Mouse (Mus musculus) megakaryocyte, embryonic 14.5 days (primary cell): Measurements from ENCODE around the gene Smarce1. TPM values are rescaled to one million over a fixed set of nuclear protein-coding genes. Genes with fewer than 3 reads are reported as not detected.
"Not testable (repeated sequence)": the region's sequence is repeated elsewhere in the genome, so short reads cannot be mapped to it uniquely, and the experiment has no call there.

ENCODE experiments used
- H3K27me3 ChIP-seq: replicated peaks from 2 replicates; pipeline ENCODE3; 2012; ENCODE audit warnings: inconsistent platforms
- H3K36me3 ChIP-seq: replicated peaks from 2 replicates; pipeline ENCODE3; 2012; ENCODE audit warnings: low read length, inconsistent platforms, mixed read lengths
- H3K4me1 ChIP-seq: 2 replicates; pipeline ENCODE4 v1.6.1; 2012; ENCODE audit warnings: inconsistent platforms
- H3K4me3 ChIP-seq: replicated peaks from 2 replicates; pipeline ENCODE3; 2012; ENCODE audit warnings: moderate library complexity, mild to moderate bottlenecking, inconsistent platforms
- H3K9me3 ChIP-seq: 2 replicates; pipeline ENCODE4 v1.6.1; 2012; ENCODE audit warnings: inconsistent platforms
- FLI1 ChIP-seq: IDR thresholded peaks from 2 replicates; pipeline ENCODE4 v1.6.1; 2012; ENCODE audit warnings: low read length, inconsistent platforms, mixed read lengths
- GATA1 ChIP-seq: IDR thresholded peaks from 3 replicates; pipeline ENCODE4 v1.6.1; 2012; ENCODE audit warnings: mixed read lengths, low read length, inconsistent platforms, borderline replicate concordance
- polyA plus RNA-seq: library from polyadenylated mRNA; stranded (reverse); fragments of >175 nt; gene quantifications from 2 replicates; pipeline ENCODE4 v1.2.3, GENCODE M21; 2012; ENCODE audit warnings: low replicate concordance; ENCODE audit not compliant: insufficient read depth

Smarce1 gene
- polyA plus RNA-seq, 1 experiment, result 370 TPM

- Histone ChIP-seq H3K4me1 (no peaks in the 10 kb centered on the region), H3K4me3 (no peak overlapping the region), H3K27me3 (peaks cover 8% of the 10 kb centered on the region), H3K36me3 (no peaks in the 10 kb centered on the region), H3K9me3 (no peaks in the 10 kb centered on the region; the same call in 1 of the 2 replicates)
- TF ChIP-seq GATA1, result no peak
- no peak for TF ChIP-seq FLI1
Observed at GRCm38 (mm10) chr11:99253893-99254292, 23.1 kb upstream of the Smarce1 start.

GRCm38 (mm10) chr11:99252671-99253070 is 21.9 kb upstream of the Smarce1 start:
- TF ChIP-seq FLI1 (no peak), GATA1 (no peak)
- Histone ChIP-seq H3K4me3 (no peak overlapping the region), H3K27me3 (peaks cover 4% of the 10 kb centered on the region), H3K4me1 (no peaks in the 10 kb centered on the region), H3K36me3 (no peaks in the 10 kb centered on the region), H3K9me3 (no peaks in the 10 kb centered on the region; the same call in 1 of the 2 replicates)

GRCm38 (mm10) chr11:99250666-99251065 is 19.8 kb upstream of the Smarce1 start:
- no peak overlapping the region for H3K4me3 ChIP-seq
- no peaks in the 10 kb centered on the region for H3K4me1 ChIP-seq
- H3K27me3 ChIP-seq, result peaks cover 6% of the 10 kb centered on the region
- H3K9me3 ChIP-seq, result no peaks in the 10 kb centered on the region
- TF ChIP-seq GATA1, result no peak
- TF ChIP-seq FLI1, result no peak
- H3K36me3 ChIP-seq, result no peaks in the 10 kb centered on the region

- TF ChIP-seq GATA1, result no peak
- TF ChIP-seq FLI1, result no peak
- H3K36me3 ChIP-seq, result no peaks in the 10 kb centered on the region
- H3K9me3 ChIP-seq, result no peaks in the 10 kb centered on the region
- no peak overlapping the region for H3K4me3 ChIP-seq
- no peaks in the 10 kb centered on the region for H3K4me1 ChIP-seq
- peaks cover 7% of the 10 kb centered on the region for H3K27me3 ChIP-seq
Observed at GRCm38 (mm10) chr11:99250241-99250640, 19.4 kb upstream of the Smarce1 start.

- Histone ChIP-seq H3K9me3 (no peaks in the 10 kb centered on the region), H3K4me3 (no peak overlapping the region), H3K4me1 (peaks cover 2% of the 10 kb centered on the region), H3K27me3 (peaks cover 7% of the 10 kb centered on the region), H3K36me3 (no peaks in the 10 kb centered on the region)
- TF ChIP-seq GATA1 (no peak), FLI1 (no peak)
Observed at GRCm38 (mm10) chr11:99249115-99249514, 18.3 kb upstream of the Smarce1 start.

GRCm38 (mm10) chr11:99247916-99248315 is 17.1 kb upstream of the Smarce1 start:
- no peaks in the 10 kb centered on the region for H3K36me3 ChIP-seq
- TF ChIP-seq FLI1, result no peak
- no peak for TF ChIP-seq GATA1
- H3K4me3 ChIP-seq, result no peak overlapping the region
- peaks cover 9% of the 10 kb centered on the region for H3K4me1 ChIP-seq
- H3K27me3 ChIP-seq, result peaks cover 12% of the 10 kb centered on the region
- no peaks in the 10 kb centered on the region for H3K9me3 ChIP-seq

GRCm38 (mm10) chr11:99244519-99244918 is 13.7 kb upstream of the Smarce1 start:
- not testable (repeated sequence) for H3K4me1 ChIP-seq, H3K4me3 ChIP-seq, H3K36me3 ChIP-seq, H3K9me3 ChIP-seq
- H3K27me3 ChIP-seq, result peaks cover 14% of the 10 kb centered on the region

- Histone ChIP-seq H3K4me3 (peak within 1 kb of the TSS; percentile 65), H3K9me3 (no peaks in the 10 kb centered on the region), H3K36me3 (no peaks in the 10 kb centered on the region), H3K27me3 (peaks cover 14% of the 10 kb centered on the region), H3K4me1 (peaks cover 9% of the 10 kb centered on the region)
- no peak for TF ChIP-seq GATA1
Observed at GRCm38 (mm10) chr11:99243820-99244374, 13.1 kb upstream of the Smarce1 start, which contains the start of gene Krt222. TSS of gene Krt222 (minus strand) at chr11:99244085.

- peak overlapping the region; percentile 65 for H3K4me3 ChIP-seq
- H3K27me3 ChIP-seq, result peaks cover 17% of the 10 kb centered on the region
- TF ChIP-seq FLI1 (no peak), GATA1 (no peak)
- H3K9me3 ChIP-seq, result no peaks in the 10 kb centered on the region
- H3K4me1 ChIP-seq, result peaks cover 13% of the 10 kb centered on the region
- no peaks in the 10 kb centered on the region for H3K36me3 ChIP-seq
Observed at GRCm38 (mm10) chr11:99243200-99243819, 12.5 kb upstream of the Smarce1 start.

- Histone ChIP-seq H3K4me1 (peaks cover 18% of the 10 kb centered on the region), H3K27me3 (peaks cover 20% of the 10 kb centered on the region), H3K9me3 (no peaks in the 10 kb centered on the region), H3K36me3 (no peaks in the 10 kb centered on the region), H3K4me3 (no peak overlapping the region)
- no peak for TF ChIP-seq GATA1
- no peak for TF ChIP-seq FLI1
Observed at GRCm38 (mm10) chr11:99242056-99242455, 11.2 kb upstream of the Smarce1 start.

GRCm38 (mm10) chr11:99238468-99238867 is 7.7 kb upstream of the Smarce1 start:
- H3K9me3 ChIP-seq, result no peaks in the 10 kb centered on the region
- peaks cover 15% of the 10 kb centered on the region for H3K27me3 ChIP-seq
- TF ChIP-seq GATA1 (no peak), FLI1 (no peak)
- H3K4me3 ChIP-seq, result peak overlapping the region; percentile 71
- H3K36me3 ChIP-seq, result no peaks in the 10 kb centered on the region
- H3K4me1 ChIP-seq, result peaks cover 9% of the 10 kb centered on the region
